Mouse (Mus musculus) ES-E14 (cell line): ENCODE data around the gene Vat1. TPM values are rescaled to one million over a fixed set of nuclear protein-coding genes. Genes with fewer than 3 reads are reported as not detected.
A peak's percentile ranks its signal among the peaks of the same experiment; 100 is the strongest.
"Not testable (repeated sequence)": the region's sequence is repeated elsewhere in the genome, so short reads cannot be mapped to it uniquely, and the experiment has no call there.

Source experiments
- DNase-seq: peaks from one replicate; pipeline ENCODE4 v3.0.0-alpha.2; 2013; ENCODE audit warnings: low read depth, low spot score
- H3K27ac ChIP-seq: 2 replicates; pipeline ENCODE4 v1.5.1; 2012; ENCODE audit warnings: low read depth, mild to moderate bottlenecking, low read length, moderate library complexity, mixed read lengths; ENCODE audit not compliant: poor library complexity, insufficient read depth, severe bottlenecking
- H3K36me3 ChIP-seq: 2 replicates; pipeline ENCODE4 v1.6.1; 2012; ENCODE audit warnings: mild to moderate bottlenecking, low read length, moderate library complexity, mixed read lengths; ENCODE audit not compliant: control insufficient read depth, poor library complexity, insufficient read depth, severe bottlenecking
- H3K4me1 ChIP-seq, 2 experiments: fragments of 150-350 bp in 1 of 2; sonication (generic) in 1 of 2; 2 replicates each; pipeline ENCODE4 v1.6.1; 2012; ENCODE audit warnings: low read length in 2 of 2, mild to moderate bottlenecking in 1 of 2, mixed read lengths in 1 of 2; ENCODE audit not compliant: control insufficient read depth in 2 of 2, insufficient read depth in 2 of 2, poor library complexity in 1 of 2
- H3K4me3 ChIP-seq, 2 experiments: fragments of 150-350 bp in 1 of 2; sonication (generic) in 1 of 2; 2 replicates each; pipeline ENCODE4 v1.5.1; 2012; ENCODE audit warnings: low read length in 2 of 2, low read depth in 1 of 2, mild to moderate bottlenecking in 1 of 2, mixed read lengths in 1 of 2; ENCODE audit not compliant: insufficient read depth in 1 of 2, poor library complexity in 1 of 2, severe bottlenecking in 1 of 2
- H3K9ac ChIP-seq: 2 replicates; pipeline ENCODE4 v1.6.1; 2012; ENCODE audit warnings: low read depth, mild to moderate bottlenecking, low read length, mixed read lengths; ENCODE audit not compliant: poor library complexity, insufficient read depth, severe bottlenecking
- H3K9me3 ChIP-seq: fragments of 150-350 bp; sonication (generic); 2 replicates; pipeline ENCODE4 v1.6.1; 2012; ENCODE audit warnings: low read depth, mild to moderate bottlenecking, low read length; ENCODE audit not compliant: control insufficient read depth, insufficient read depth
- CHD2 ChIP-seq: IDR thresholded peaks from 2 replicates; pipeline ENCODE4 v1.6.1; 2014; ENCODE audit warnings: mild to moderate bottlenecking, low read depth, low read length, inconsistent platforms
- HCFC1 ChIP-seq: IDR thresholded peaks from 2 replicates; pipeline ENCODE4 v1.6.1; 2012; ENCODE audit warnings: low read length, inconsistent platforms, borderline replicate concordance; ENCODE audit not compliant: insufficient read depth
- MAFK ChIP-seq: IDR thresholded peaks from 2 replicates; pipeline ENCODE4 v1.6.1; 2014; ENCODE audit warnings: mild to moderate bottlenecking, low read depth, low read length, inconsistent platforms; ENCODE audit not compliant: insufficient read depth
- ZC3H11A ChIP-seq: IDR thresholded peaks from 2 replicates; pipeline ENCODE4 v1.6.1; 2012; ENCODE audit warnings: low read depth, mild to moderate bottlenecking, inconsistent platforms, low read length, borderline replicate concordance
- ZNF384 ChIP-seq: IDR thresholded peaks from 2 replicates; pipeline ENCODE4 v1.6.1; 2012; ENCODE audit warnings: low read depth, low read length, inconsistent platforms
- in situ Hi-C, 2 experiments: fragments of 600-800 bp; cut with MboI; formaldehyde crosslinking; loops; one replicate each; pipeline ENCODE4 v1.15.1; 2025; ENCODE audit warnings: low sequenced_read_pairs in 2 of 2, inconsistent platforms in 1 of 2; ENCODE audit not compliant: unreplicated experiment in 2 of 2
- total RNA-seq: library from RNA; depleted of rRNA; stranded (reverse); fragments of 300-350 nt; gene quantifications from 2 replicates; pipeline ENCODE4 v1.2.3, GENCODE M21; 2012

The Vat1 gene
- total RNA-seq, 1 experiment: 57.5 TPM

GRCm38 (mm10) chr11:101480912-101481311, 14.9 kb upstream of the Vat1 start:
- TF ChIP-seq CHD2: no peak
- no peak for TF ChIP-seq MAFK

GRCm38 (mm10) chr11:101479171-101479635, 13.2 kb upstream of the Vat1 start:
- Histone ChIP-seq H3K4me3 (peak overlapping the region; percentile 36 to 59), H3K27ac (no peak overlapping the region; the same call in 1 of the 2 replicates), H3K9me3 (no peaks in the 10 kb centered on the region), H3K9ac (peak overlapping the region; percentile 4), H3K36me3 (no peaks in the 10 kb centered on the region), H3K4me1 (peaks cover 17 to 27% of the 10 kb centered on the region in 2 experiments; a peak in 3 of 4 replicates)
- TF ChIP-seq MAFK (peak; percentile 62; the same call in 1 of the 2 replicates), HCFC1 (no peak), ZNF384 (no peak), CHD2 (no peak)
- peak; percentile 39 for DNase-seq
- in situ Hi-C loops: no loop called here

More at GRCm38 (mm10) chr11:101480912-101481311, 14.9 kb upstream of the Vat1 start:
- H3K4me1 ChIP-seq: peaks cover 18 to 27% of the 10 kb centered on the region in 2 experiments; a peak in 3 of 4 replicates
- no peak overlapping the region for H3K4me3 ChIP-seq
- in situ Hi-C loops: no loop called here
- H3K36me3 ChIP-seq: no peaks in the 10 kb centered on the region
- H3K9me3 ChIP-seq: no peaks in the 10 kb centered on the region
- H3K9ac ChIP-seq: no peak overlapping the region
- no peak for DNase-seq
- no peak overlapping the region for H3K27ac ChIP-seq

DNA sequence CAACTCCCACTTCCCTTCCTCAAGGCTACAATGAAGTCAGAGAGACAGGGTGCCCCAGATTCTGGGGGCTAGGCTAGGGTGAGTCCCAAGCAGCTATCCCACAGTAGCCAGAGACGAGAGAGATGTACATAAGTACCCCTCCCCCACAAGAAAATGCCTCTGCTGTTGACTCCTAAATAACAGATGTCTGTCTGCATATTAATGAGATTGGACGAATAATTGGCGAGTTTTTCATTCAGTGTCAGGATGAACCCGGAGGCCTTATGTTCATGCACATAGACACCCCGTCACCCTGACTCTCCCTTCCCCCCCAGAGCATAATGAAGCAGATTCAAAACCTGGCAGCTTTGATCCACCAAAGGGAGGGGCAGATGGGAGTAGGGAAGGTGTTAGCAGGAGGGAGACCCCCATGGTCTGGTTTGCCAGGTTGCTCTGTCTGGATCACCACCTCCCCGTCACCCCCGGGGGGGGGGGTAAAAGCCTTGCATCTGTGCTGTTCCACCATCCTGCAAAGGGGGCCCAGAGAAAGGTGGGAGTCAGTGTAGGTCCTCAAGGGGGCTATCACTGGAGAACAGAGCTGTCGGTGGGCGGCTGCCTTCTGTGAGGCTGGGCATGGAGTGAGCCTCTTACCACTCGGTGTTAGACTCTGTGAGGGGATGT, 11.7 kb upstream of the Vat1 start:
- Histone ChIP-seq H3K4me3 (no peak overlapping the region), H3K4me1 (peaks cover 17 to 23% of the 10 kb centered on the region in 2 experiments; a peak in 3 of 4 replicates), H3K9ac (no peak overlapping the region), H3K36me3 (no peaks in the 10 kb centered on the region), H3K27ac (no peak overlapping the region), H3K9me3 (no peaks in the 10 kb centered on the region)
- no peak for DNase-seq
- in situ Hi-C loops: no loop called here
- no peak for TF ChIP-seq ZNF384
- no peak for TF ChIP-seq ZC3H11A
- no peak for TF ChIP-seq HCFC1
- no peak for TF ChIP-seq MAFK
- no peak for TF ChIP-seq CHD2

GRCm38 (mm10) chr11:101477194-101477551, 11.1 kb upstream of the Vat1 start:
- Histone ChIP-seq H3K9ac (no peak overlapping the region), H3K4me3 (no peak overlapping the region)
- TF ChIP-seq HCFC1: no peak
- TF ChIP-seq ZC3H11A: no peak
- TF ChIP-seq MAFK: no peak
- no peak for TF ChIP-seq ZNF384
- TF ChIP-seq CHD2: no peak

GRCm38 (mm10) chr11:101476361-101476760, 10.3 kb upstream of the Vat1 start:
- in situ Hi-C loops, H3K9ac ChIP-seq, H3K9me3 ChIP-seq, DNase-seq, H3K27ac ChIP-seq, H3K36me3 ChIP-seq, H3K4me3 ChIP-seq: not testable (repeated sequence)
- H3K4me1 ChIP-seq: peaks cover 17 to 26% of the 10 kb centered on the region in 2 experiments; a peak in 3 of 4 replicates

More at GRCm38 (mm10) chr11:101477194-101477551, 11.1 kb upstream of the Vat1 start:
- in situ Hi-C loops: no loop called here
- no peak for DNase-seq
- H3K36me3 ChIP-seq: no peaks in the 10 kb centered on the region
- no peak overlapping the region for H3K27ac ChIP-seq
- no peaks in the 10 kb centered on the region for H3K9me3 ChIP-seq
- H3K4me1 ChIP-seq: peaks cover 17 to 26% of the 10 kb centered on the region in 2 experiments; a peak in 3 of 4 replicates
